Mouse (Mus musculus) testis, adult 2 months (tissue): ENCODE data around the gene Myo1e. TPM values are rescaled to one million over a fixed set of nuclear protein-coding genes. Genes with fewer than 3 reads are reported as not detected.

Experiments used
- H3K27ac ChIP-seq: fragments of 200-500 bp; 2 replicates; pipeline ENCODE4 v1.5.1; 2012; ENCODE audit warnings: low read depth, low read length; ENCODE audit not compliant: control insufficient read depth, insufficient read depth
- H3K27me3 ChIP-seq: fragments of 200-500 bp; 2 replicates; pipeline ENCODE4 v1.6.1; 2012; ENCODE audit warnings: mild to moderate bottlenecking, low read length, moderate library complexity; ENCODE audit not compliant: control insufficient read depth, insufficient read depth
- H3K36me3 ChIP-seq: fragments of 200-500 bp; 2 replicates; pipeline ENCODE4 v1.6.1; 2012; ENCODE audit warnings: mild to moderate bottlenecking, low read length; ENCODE audit not compliant: control insufficient read depth, insufficient read depth
- H3K4me1 ChIP-seq: fragments of 200-500 bp; 2 replicates; pipeline ENCODE4 v1.6.1; 2012; ENCODE audit warnings: low read length; ENCODE audit not compliant: control insufficient read depth, insufficient read depth
- H3K4me3 ChIP-seq: fragments of 200-500 bp; 2 replicates; pipeline ENCODE4 v1.5.1; 2012; ENCODE audit warnings: low read depth, mild to moderate bottlenecking, low read length, moderate library complexity, mixed read lengths; ENCODE audit not compliant: control insufficient read depth
- CTCF ChIP-seq: fragments of 200-500 bp; IDR thresholded peaks from 2 replicates; pipeline ENCODE4 v1.5.1; 2012; ENCODE audit warnings: low read depth, mild to moderate bottlenecking, inconsistent platforms, low read length, moderate library complexity; ENCODE audit not compliant: control insufficient read depth, insufficient read depth, insufficient replicate concordance
- POLR2A ChIP-seq: fragments of 200-500 bp; IDR thresholded peaks from 2 replicates; pipeline ENCODE4 v1.6.1; 2012; ENCODE audit warnings: low read depth, mild to moderate bottlenecking, inconsistent platforms, low read length, moderate library complexity; ENCODE audit not compliant: control insufficient read depth
- polyA plus RNA-seq: library from polyadenylated mRNA; depleted of rRNA; stranded (reverse); fragments of >200 nt; gene quantifications from 2 replicates; pipeline ENCODE4 v1.2.3, GENCODE M21; 2012

Gene Myo1e
- polyA plus RNA-seq, 1 experiment, result 2.6 TPM

DNA sequence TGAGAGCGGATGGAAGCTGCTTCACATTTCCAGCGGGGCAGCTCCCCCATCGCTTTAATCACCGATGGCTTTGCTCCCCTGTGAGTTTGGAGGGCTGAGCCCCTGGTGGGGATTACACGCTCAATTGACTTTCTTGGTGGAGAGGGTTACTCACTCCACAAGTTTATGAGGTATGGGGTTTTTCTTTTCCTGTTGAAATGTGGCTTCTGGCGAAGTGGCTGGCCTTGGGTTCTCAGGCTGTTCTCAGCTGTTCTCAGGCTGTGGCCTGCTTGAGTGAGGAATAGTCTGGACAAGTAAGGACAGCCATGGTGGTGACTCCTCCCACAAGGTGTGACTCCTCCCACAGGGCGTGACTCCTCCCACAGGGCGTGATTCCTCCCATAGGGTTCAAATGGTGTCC, 149.1 kb downstream of the Myo1e start:
- H3K4me3 ChIP-seq, result peak overlapping the region; percentile 29; the same call in 1 of the 2 replicates
- H3K27ac ChIP-seq, result no peak overlapping the region
- H3K36me3 ChIP-seq, result no peaks in the 10 kb centered on the region
- TF ChIP-seq POLR2A, result no peak
- TF ChIP-seq CTCF, result no peak
- no peaks in the 10 kb centered on the region for H3K27me3 ChIP-seq
- peaks cover 4% of the 10 kb centered on the region for H3K4me1 ChIP-seq

DNA sequence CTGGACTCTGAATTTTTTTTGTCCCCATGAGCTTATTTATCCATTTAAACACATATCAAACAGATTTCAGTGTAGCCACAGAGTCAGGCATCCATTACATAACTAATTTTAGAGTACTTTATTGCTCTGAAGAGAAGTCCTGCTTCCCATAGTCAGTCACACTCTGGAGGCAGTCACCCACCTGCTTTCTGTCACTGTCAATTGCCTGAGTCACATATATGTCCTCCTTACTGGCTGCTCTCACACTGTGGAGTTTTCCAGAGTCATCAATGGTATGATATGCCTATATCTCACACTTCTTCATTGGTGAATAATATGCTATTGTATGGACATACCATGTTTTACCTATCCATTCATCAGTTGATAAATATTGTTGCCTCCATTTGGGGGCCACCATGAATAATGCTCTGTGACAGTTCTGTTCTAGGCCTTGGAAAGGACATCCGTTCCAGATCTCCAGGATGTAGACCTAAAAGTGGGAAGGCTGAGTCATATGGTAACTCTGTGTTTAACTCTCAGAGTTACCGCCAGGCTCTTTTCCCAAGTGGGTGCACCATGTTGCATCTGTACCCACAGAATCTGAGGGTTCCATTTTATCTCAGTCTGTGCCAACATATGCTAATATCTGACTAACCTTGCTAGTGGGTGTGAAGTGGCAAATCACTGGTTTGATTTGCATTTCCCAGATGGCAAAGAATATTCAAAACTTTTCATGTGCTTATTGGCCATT, 152.4 kb downstream of the Myo1e start:
- H3K4me1 ChIP-seq, result peaks cover 4% of the 10 kb centered on the region
- H3K36me3 ChIP-seq, result no peaks in the 10 kb centered on the region
- H3K27me3 ChIP-seq, result no peaks in the 10 kb centered on the region
- TF ChIP-seq CTCF, result no peak
- no peak for TF ChIP-seq POLR2A
- no peak overlapping the region for H3K4me3 ChIP-seq
- H3K27ac ChIP-seq, result no peak overlapping the region

DNA sequence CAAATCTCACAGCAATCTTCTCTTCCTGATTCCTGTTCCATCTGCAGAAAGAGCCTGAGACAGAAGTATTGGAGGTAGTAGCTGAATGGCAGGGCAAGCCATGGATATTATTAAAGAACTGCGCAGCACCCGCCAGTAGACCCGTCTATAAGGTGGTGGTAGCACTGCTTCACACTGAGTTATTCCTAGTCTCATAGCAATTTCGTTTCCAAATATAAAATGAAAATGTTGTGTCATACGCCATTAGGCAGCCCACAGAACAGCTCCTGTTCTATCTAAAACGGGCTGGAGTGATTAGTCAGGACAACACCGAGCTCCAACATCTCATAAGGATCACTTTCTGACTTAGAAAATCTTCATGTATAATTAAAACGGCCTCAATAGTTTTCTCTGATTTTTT, 157.6 kb downstream of the Myo1e start:
- TF ChIP-seq CTCF (no peak), POLR2A (no peak)

DNA sequence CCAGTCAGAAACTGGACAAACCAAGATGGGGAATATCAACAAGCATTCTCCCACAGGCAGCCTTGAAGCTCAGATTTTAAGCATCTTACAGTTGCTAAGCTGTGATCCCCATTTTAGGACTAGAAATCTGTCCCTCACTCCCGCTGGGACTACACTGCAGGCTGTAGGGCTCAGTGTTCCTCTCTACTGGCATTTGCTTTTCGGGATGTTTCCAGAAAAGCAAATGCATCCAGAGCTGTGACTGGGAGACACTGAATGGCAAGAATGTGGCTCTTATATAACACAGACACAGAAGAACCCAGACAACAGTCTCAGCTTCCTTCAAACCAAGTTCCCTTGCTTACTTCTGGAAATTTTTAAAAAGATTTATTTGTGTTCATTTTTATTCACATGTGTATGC, 158.8 kb downstream of the Myo1e start:
- Histone ChIP-seq H3K27ac (no peak overlapping the region), H3K36me3 (no peaks in the 10 kb centered on the region), H3K4me1 (no peaks in the 10 kb centered on the region), H3K4me3 (no peak overlapping the region), H3K27me3 (no peaks in the 10 kb centered on the region)
- no peak for TF ChIP-seq CTCF
- no peak for TF ChIP-seq POLR2A

More for the DNA sequence above, 157.6 kb downstream of the Myo1e start:
- Histone ChIP-seq H3K36me3 (no peaks in the 10 kb centered on the region), H3K4me1 (no peaks in the 10 kb centered on the region), H3K27ac (no peak overlapping the region), H3K27me3 (no peaks in the 10 kb centered on the region), H3K4me3 (no peak overlapping the region)

- Histone ChIP-seq H3K27ac (no peak overlapping the region), H3K4me3 (no peak overlapping the region), H3K36me3 (no peaks in the 10 kb centered on the region), H3K4me1 (no peaks in the 10 kb centered on the region), H3K27me3 (no peaks in the 10 kb centered on the region)
- TF ChIP-seq POLR2A (no peak), CTCF (no peak)
These were observed 159.7 kb downstream of the Myo1e start for GRCm38 (mm10) chr9:70366898-70367297.

DNA sequence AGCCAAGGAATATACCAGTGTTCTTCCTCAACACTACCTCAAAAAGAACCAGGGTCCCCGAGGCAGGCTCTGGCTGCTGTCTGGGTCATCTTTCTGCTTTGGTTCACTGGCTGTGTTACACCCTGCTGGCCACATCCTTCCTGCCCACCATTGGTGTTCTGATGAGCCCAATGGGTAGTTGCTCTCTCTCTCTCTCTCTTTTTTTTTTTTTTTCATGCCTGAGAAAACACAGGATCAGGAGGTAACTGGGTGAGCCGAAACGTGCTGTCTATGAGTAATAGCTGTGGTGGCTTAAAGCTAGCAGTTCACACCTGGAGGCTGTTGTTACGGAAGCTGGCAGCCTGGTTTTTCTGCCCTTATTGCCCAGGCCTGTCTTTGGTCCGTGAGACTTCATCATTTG, 164.5 kb downstream of the Myo1e start:
- Histone ChIP-seq H3K36me3 (no peaks in the 10 kb centered on the region), H3K27me3 (no peaks in the 10 kb centered on the region), H3K27ac (no peak overlapping the region), H3K4me1 (no peaks in the 10 kb centered on the region), H3K4me3 (no peak overlapping the region)
- TF ChIP-seq POLR2A, result no peak
- TF ChIP-seq CTCF, result no peak

- Histone ChIP-seq H3K27me3 (no peaks in the 10 kb centered on the region), H3K36me3 (no peaks in the 10 kb centered on the region), H3K4me1 (no peaks in the 10 kb centered on the region), H3K4me3 (no peak overlapping the region), H3K27ac (no peak overlapping the region)
- TF ChIP-seq CTCF (no peak), POLR2A (no peak)
These were observed 172.6 kb downstream of the Myo1e start for GRCm38 (mm10) chr9:70379502-70380467.
